In genomic region chr16:35441346-35442025, GRCm38 (mm10) we compare ENCODE assay signal across 16 mouse cellular contexts. TPM values are rescaled to one million over a fixed set of nuclear protein-coding genes. Genes with fewer than 3 reads are reported as not detected.
A peak's percentile ranks its signal among the peaks of the same experiment; 100 is the strongest.
DNase-seq lines count a peak whose midpoint lies in the region; ATAC-seq and TF ChIP-seq lines count a peak whose summit lies in the region.
"Had no signal": no experiment of that assay in that cellular context is flagged by ENCODE, and none has a peak within 500 bp of the region (broad histone marks: within the 10 kb centered on the region; RNA-seq: fewer than 3 reads in every experiment).

No protein-coding gene starts in this region.

- no peaks in the 10 kb centered on the region for H3K27me3 ChIP-seq in hindbrain, embryonic 14.5 days (ENCODE audit: control insufficient read depth, insufficient read depth, low read length)
- H3K27me3 ChIP-seq in hindbrain, postnatal 0 days (ENCODE audit: insufficient read depth, low read length), result no peaks in the 10 kb centered on the region
- no peaks in the 10 kb centered on the region for H3K27me3 ChIP-seq in hindbrain, embryonic 16.5 days (replicated peaks; ENCODE audit: control insufficient read depth, insufficient read depth, low read length)
- H3K27me3 ChIP-seq: forebrain, embryonic 15.5 days; kidney, embryonic 15.5 days had no signal

- 73% methylated on average over 9 of the region's 9 CpGs for WGBS in hindbrain, embryonic 14.5 days
- WGBS in hindbrain, postnatal 0 days, result 67% methylated on average over 9 of the region's 9 CpGs
- WGBS in hindbrain, embryonic 16.5 days, result 76% methylated on average over 9 of the region's 9 CpGs

- no peak overlapping the region for H3K4me2 ChIP-seq in hindbrain, embryonic 14.5 days (replicated peaks)
- H3K4me2 ChIP-seq in hindbrain, postnatal 0 days (ENCODE audit: low read depth, low read length), result no peak overlapping the region
- H3K4me2 ChIP-seq in hindbrain, embryonic 16.5 days (ENCODE audit: low read length), result no peak overlapping the region
- H3K4me2 ChIP-seq: forebrain, embryonic 15.5 days; kidney, embryonic 15.5 days had no signal

- H3K9ac ChIP-seq in hindbrain, embryonic 14.5 days, result no peak overlapping the region
- H3K9ac ChIP-seq in hindbrain, postnatal 0 days (replicated peaks; ENCODE audit: low read length), result no peak overlapping the region
- H3K9ac ChIP-seq in hindbrain, embryonic 16.5 days (ENCODE audit: low read depth, low read length), result no peak overlapping the region
- H3K9ac ChIP-seq: forebrain, embryonic 15.5 days; kidney, embryonic 15.5 days had no signal

- no peak overlapping the region for H3K4me3 ChIP-seq in hindbrain, embryonic 14.5 days (replicated peaks; ENCODE audit: low read length)
- H3K4me3 ChIP-seq in hindbrain, postnatal 0 days (ENCODE audit: low read length), result no peak overlapping the region
- H3K4me3 ChIP-seq in hindbrain, embryonic 16.5 days (ENCODE audit: low read length), result no peak overlapping the region
- H3K4me3 ChIP-seq: forebrain, embryonic 15.5 days; heart, adult 2 months; kidney, embryonic 15.5 days; limb, embryonic 10.5 days had no signal

- ATAC-seq in hindbrain, embryonic 14.5 days (ENCODE audit: low FRiP score), result peak; percentile 60; the same call in 1 of the 2 replicates
- ATAC-seq in hindbrain, postnatal 0 days, result no peak
- ATAC-seq in frontal cortex, adult (ENCODE audit: low TSS enrichment), result peak; percentile 91
- peak; percentile 81 for ATAC-seq in hindbrain, embryonic 16.5 days
- ATAC-seq: forebrain, embryonic 15.5 days had no signal

- TF ChIP-seq CTCF in hindbrain, postnatal 0 days (IDR thresholded peaks at IDR 0.05; ENCODE audit: low read depth), result no peak

- H3K4me1 ChIP-seq in hindbrain, embryonic 14.5 days (replicated peaks; ENCODE audit: control insufficient read depth, insufficient read depth, low read length), result 0 out of 2 replicates have a peak, but pooled peaks cover 3% of the 10 kb centered on the region
- H3K4me1 ChIP-seq in hindbrain, postnatal 0 days (ENCODE audit: insufficient read depth, low read length), result no peaks in the 10 kb centered on the region
- H3K4me1 ChIP-seq in hindbrain, embryonic 16.5 days (ENCODE audit: control insufficient read depth, insufficient read depth, low read depth, low read length), result no peaks in the 10 kb centered on the region
- H3K4me1 ChIP-seq: kidney, embryonic 15.5 days; limb, embryonic 10.5 days had no signal

- H3K9me3 ChIP-seq in hindbrain, embryonic 14.5 days (ENCODE audit: control insufficient read depth, low read length), result no peaks in the 10 kb centered on the region
- H3K9me3 ChIP-seq in hindbrain, postnatal 0 days (ENCODE audit: low read length), result no peaks in the 10 kb centered on the region
- H3K9me3 ChIP-seq in hindbrain, embryonic 16.5 days (ENCODE audit: control insufficient read depth, low read length), result no peaks in the 10 kb centered on the region
- H3K9me3 ChIP-seq: forebrain, embryonic 15.5 days; G1E; kidney, embryonic 15.5 days; limb, embryonic 10.5 days had no signal

- DNase-seq in hindbrain, embryonic 14.5 days (ENCODE audit: low spot score), result no peak
- DNase-seq in hindbrain, postnatal 0 days (ENCODE audit: low spot score), result no peak
- DNase-seq in left cerebral cortex, adult 8-10 months (ENCODE audit: low spot score in 2 of 2), result peak; percentile 24 to 79
- no peak for DNase-seq in lung, postnatal 14 days
- no peak for DNase-seq in cerebellum, postnatal 25 days
- no peak for DNase-seq in kidney, adult 18-20 months
- DNase-seq: adrenal gland, postnatal 14 days; cerebellum, postnatal 14 days; heart, adult 2 months; thymus, postnatal 4 days had no signal

- H3K27ac ChIP-seq in hindbrain, embryonic 14.5 days, result no peak overlapping the region
- no peak overlapping the region for H3K27ac ChIP-seq in hindbrain, postnatal 0 days
- no peak overlapping the region for H3K27ac ChIP-seq in hindbrain, embryonic 16.5 days (ENCODE audit: low read depth, low read length)
- H3K27ac ChIP-seq: forebrain, embryonic 15.5 days; heart, adult 2 months; kidney, embryonic 15.5 days; limb, embryonic 10.5 days had no signal

- H3K36me3 ChIP-seq in hindbrain, embryonic 14.5 days (replicated peaks; ENCODE audit: control insufficient read depth, insufficient read depth), result no peaks in the 10 kb centered on the region
- H3K36me3 ChIP-seq in hindbrain, postnatal 0 days (ENCODE audit: insufficient read depth, low read length), result no peaks in the 10 kb centered on the region
- H3K36me3 ChIP-seq in hindbrain, embryonic 16.5 days (ENCODE audit: control insufficient read depth, insufficient read depth, low read length), result no peaks in the 10 kb centered on the region
- H3K36me3 ChIP-seq: forebrain, embryonic 15.5 days; G1E had no signal

RNA-seq across cellular contexts. Expression of gene Pdia5, which starts 49.2 kb away (rescaled TPM):
- 6.8 and 8.3 TPM in 2 replicates for polyA plus RNA-seq in hindbrain, embryonic 14.5 days (2014; fragmentation: Nextera tagmentation; extraction: Ambion mirVana)
- 1.4 and 5.5 TPM in 2 replicates for total RNA-seq in hindbrain, postnatal 0 days (2014; rRNA removed)
- polyA plus RNA-seq in hindbrain, postnatal 0 days (2015; fragmentation: Nextera tagmentation; extraction: Ambion mirVana), result 9.1 and 9.2 TPM in 2 replicates
- polyA plus RNA-seq in hindbrain, embryonic 16.5 days (2015; fragmentation: Nextera tagmentation; extraction: Ambion mirVana), result 12.8 and 15.4 TPM in 2 replicates
- total RNA-seq in left cerebral cortex, adult 8-10 months (2022), result 1 to 10 TPM; 2.9 to 5.8 (median 4.3) TPM
- total RNA-seq: G1E had no signal
- polyA plus RNA-seq: G1E had no signal

Comparison
In these comparisons a context has a peak if more than half of its experiments do, and no peak if none do; other contexts are left out.
1. DNase-seq: peak in left cerebral cortex, adult 8-10 months (2 of 2); none in hindbrain, embryonic 14.5 days (single experiment), hindbrain, postnatal 0 days (single experiment), lung, postnatal 14 days (single experiment), cerebellum, postnatal 25 days (0 of 2) and kidney, adult 18-20 months (single experiment).